Comparison of ENCODE assay signal across 16 mouse cellular contexts in genomic region chr8:6225194-6225593, GRCm38 (mm10).
"Had no signal": no experiment of that assay in that cellular context is flagged by ENCODE, and none has a peak within 500 bp of the region (broad histone marks: within the 10 kb centered on the region; RNA-seq: fewer than 3 reads in every experiment).

No protein-coding gene starts in this region.

- H3K4me3 ChIP-seq: liver, embryonic 13.5 days; liver, embryonic 15.5 days; lung, embryonic 15.5 days; megakaryocyte, embryonic 14.5 days; midbrain, embryonic 13.5 days; neural tube, embryonic 12.5 days had no signal

- H3K4me1 ChIP-seq: liver, embryonic 13.5 days; liver, embryonic 15.5 days; lung, embryonic 15.5 days; megakaryocyte, embryonic 14.5 days; midbrain, embryonic 13.5 days; neural tube, embryonic 12.5 days had no signal

- H3K9me3 ChIP-seq: liver, embryonic 13.5 days; liver, embryonic 15.5 days; lung, embryonic 15.5 days; midbrain, embryonic 13.5 days; neural tube, embryonic 12.5 days had no signal

- ATAC-seq: liver, postnatal 0 days; midbrain, embryonic 13.5 days; midbrain, embryonic 16.5 days had no signal

- H3K9ac ChIP-seq: liver, embryonic 13.5 days; liver, embryonic 15.5 days; liver, postnatal 0 days; lung, embryonic 15.5 days; midbrain, embryonic 13.5 days; neural tube, embryonic 12.5 days had no signal

- H3K27me3 ChIP-seq: liver, embryonic 13.5 days; liver, embryonic 15.5 days; lung, embryonic 15.5 days; megakaryocyte, embryonic 14.5 days; midbrain, embryonic 13.5 days; neural tube, embryonic 12.5 days had no signal

- H3K36me3 ChIP-seq: liver, embryonic 13.5 days; liver, embryonic 15.5 days; lung, embryonic 15.5 days; midbrain, embryonic 13.5 days; neural tube, embryonic 12.5 days had no signal

- H3K4me2 ChIP-seq: liver, embryonic 13.5 days; liver, embryonic 15.5 days; lung, embryonic 15.5 days; midbrain, embryonic 11.5 days; midbrain, embryonic 13.5 days; neural tube, embryonic 12.5 days had no signal

- DNase-seq: liver, embryonic 13.5 days; liver, postnatal 0 days; lung, postnatal 14 days; lung, postnatal 36 days; right cerebral cortex, postnatal 14 days; thymus, adult 2 months; thymus, postnatal 25 days; thymus, postnatal 4 days had no signal

- H3K27ac ChIP-seq: liver, embryonic 13.5 days; liver, embryonic 15.5 days; lung, embryonic 15.5 days; macrophage; midbrain, embryonic 13.5 days; neural tube, embryonic 12.5 days had no signal
